Mouse (Mus musculus) embryonic fibroblast, embryonic 13.5 days (primary cell): Measurements from ENCODE around the gene Dusp10. TPM values are rescaled to one million over a fixed set of nuclear protein-coding genes. Genes with fewer than 3 reads are reported as not detected.
A peak's percentile ranks its signal among the peaks of the same experiment; 100 is the strongest.

Source experiments
- H3K27ac ChIP-seq: 2 replicates; pipeline ENCODE4 v1.5.1; 2012; ENCODE audit warnings: low read length, control low read depth, inconsistent platforms; ENCODE audit not compliant: insufficient read depth
- H3K4me1 ChIP-seq: 2 replicates; pipeline ENCODE4 v1.6.1; 2011; ENCODE audit warnings: low read length; ENCODE audit not compliant: control insufficient read depth, insufficient read depth
- H3K4me3 ChIP-seq: 2 replicates; pipeline ENCODE4 v1.5.1; 2011; ENCODE audit warnings: mild to moderate bottlenecking, control low read depth, low read length; ENCODE audit not compliant: insufficient read depth
- CTCF ChIP-seq: IDR thresholded peaks from 2 replicates; pipeline ENCODE4 v1.5.1; 2011; ENCODE audit warnings: mild to moderate bottlenecking, control low read depth, low read length, moderate library complexity, borderline replicate concordance; ENCODE audit not compliant: insufficient read depth
- POLR2A ChIP-seq: IDR thresholded peaks from 2 replicates; pipeline ENCODE4 v1.6.1; 2011; ENCODE audit warnings: low read depth, mild to moderate bottlenecking, control low read depth, low read length, moderate library complexity
- polyA plus RNA-seq: library from polyadenylated mRNA; stranded (reverse); fragments of >200 nt; gene quantifications from 2 replicates; pipeline ENCODE4 v1.2.4, GENCODE M21; 2011; ENCODE audit warnings: low read depth; ENCODE audit not compliant: missing spikeins, insufficient read length

Gene Dusp10
- polyA plus RNA-seq, 1 experiment: 6.2 TPM

DNA sequence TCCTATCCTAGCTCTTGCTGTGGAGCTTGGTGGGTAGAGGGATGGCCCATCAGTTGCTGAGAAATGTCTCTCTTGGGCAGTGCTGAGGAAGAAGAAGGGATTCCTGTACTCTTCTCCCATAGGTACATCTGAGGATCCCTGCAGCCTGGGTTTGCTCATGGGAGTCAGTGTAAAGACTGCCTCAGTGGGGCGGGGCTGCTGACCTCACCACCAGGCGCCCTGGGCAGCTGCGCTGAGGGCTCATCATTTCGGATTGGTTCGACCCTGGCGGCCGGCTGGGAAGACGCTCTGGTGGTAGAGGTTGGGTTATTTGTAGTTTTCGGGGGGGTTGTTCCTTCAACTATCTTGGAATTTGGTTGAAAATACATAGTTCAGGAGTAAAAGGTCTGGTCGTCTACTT lies 26.2 kb downstream of the Dusp10 start:
- Histone ChIP-seq H3K27ac (no peak overlapping the region), H3K4me1 (peaks cover 14% of the 10 kb centered on the region), H3K4me3 (no peak overlapping the region)
- no peak for TF ChIP-seq CTCF
- no peak for TF ChIP-seq POLR2A

DNA sequence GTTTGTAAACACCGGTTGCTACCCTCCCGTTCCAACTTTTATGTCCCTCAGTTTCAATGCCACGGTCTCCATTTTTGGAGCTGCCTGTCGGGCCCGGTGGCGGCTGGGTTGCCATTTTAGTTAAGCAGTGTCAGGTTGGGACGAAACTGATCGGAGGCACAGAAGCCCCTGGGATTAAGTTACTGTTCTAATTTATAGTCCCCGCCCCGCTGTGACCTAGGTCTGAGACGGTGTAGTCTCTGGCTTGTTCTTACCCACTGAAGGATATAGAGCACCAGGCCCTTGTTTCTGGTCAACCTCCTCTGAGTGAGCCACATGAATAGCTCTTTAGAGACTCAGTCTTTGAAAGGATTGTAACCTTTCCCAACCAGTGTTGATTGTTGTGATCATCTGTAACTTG lies 27.1 kb downstream of the Dusp10 start:
- Histone ChIP-seq H3K4me3 (no peak overlapping the region), H3K27ac (no peak overlapping the region), H3K4me1 (peaks cover 14% of the 10 kb centered on the region)
- TF ChIP-seq POLR2A (no peak), CTCF (no peak)

DNA sequence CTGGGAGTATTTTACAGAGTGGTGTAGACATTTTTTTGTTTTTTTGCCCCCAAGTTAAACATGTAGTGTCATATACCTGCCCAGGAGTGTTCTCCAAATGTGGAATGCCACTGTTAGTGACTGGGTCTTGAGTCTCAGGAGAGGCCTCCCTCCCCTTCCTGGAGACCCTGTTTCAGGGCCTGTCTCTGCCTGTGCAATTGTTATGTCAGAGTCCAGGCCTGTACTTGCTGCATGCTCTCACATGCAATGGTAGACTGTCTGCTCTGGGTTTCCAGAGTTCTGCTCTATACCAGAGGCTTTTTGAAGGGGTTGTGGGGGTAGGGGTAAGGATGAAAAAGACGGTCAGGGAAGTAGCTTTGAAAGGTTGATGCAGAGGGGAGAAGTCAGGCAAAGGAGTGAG lies 27.8 kb downstream of the Dusp10 start:
- TF ChIP-seq CTCF (no peak), POLR2A (no peak)
- H3K4me3 ChIP-seq: no peak overlapping the region
- H3K27ac ChIP-seq: peak overlapping the region; percentile 2; the same call in 1 of the 2 replicates
- H3K4me1 ChIP-seq: peaks cover 20% of the 10 kb centered on the region

DNA sequence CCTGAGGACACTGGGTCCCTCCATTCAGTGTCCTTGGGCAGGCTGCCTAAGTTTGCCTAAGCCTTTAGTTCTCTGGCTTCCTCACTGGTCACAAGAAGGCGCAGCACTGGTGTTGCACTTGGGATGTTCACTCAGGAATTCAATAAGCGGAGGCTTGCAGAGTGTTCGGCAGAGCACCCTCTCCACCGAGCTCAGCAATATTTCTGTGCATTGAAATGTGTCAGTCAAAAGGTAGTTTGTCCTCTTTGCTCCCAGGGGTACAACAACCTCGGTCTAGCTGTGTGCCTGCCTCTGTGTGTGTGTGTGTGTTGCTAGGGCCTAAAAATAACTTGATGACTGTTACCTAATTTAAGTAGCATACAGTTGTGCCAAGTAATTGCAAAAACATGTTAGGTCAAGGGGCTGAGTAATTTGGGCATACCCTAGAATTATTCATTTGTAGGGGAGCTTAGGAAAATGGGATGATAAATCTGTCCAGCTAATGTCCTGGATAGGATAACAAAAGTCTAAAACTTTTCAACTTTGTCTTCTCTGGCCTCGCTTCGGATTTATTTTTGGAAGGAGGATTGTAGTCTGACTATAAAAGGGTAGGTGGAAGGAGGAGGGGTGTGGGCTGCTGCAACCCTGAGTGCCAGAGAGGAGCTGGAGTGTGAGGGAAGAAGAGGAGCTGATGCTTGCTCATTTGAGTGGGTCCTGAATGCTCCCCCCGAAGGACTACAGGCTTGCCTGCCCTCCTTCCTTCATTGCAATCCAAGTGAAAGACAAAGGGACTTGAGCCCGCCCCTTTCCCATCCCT lies 28.9 kb downstream of the Dusp10 start:
- no peak overlapping the region for H3K4me3 ChIP-seq
- 0 out of 2 replicates have a peak, but pooled peaks have one; percentile 2 for TF ChIP-seq POLR2A
- TF ChIP-seq CTCF: no peak
- H3K4me1 ChIP-seq: peaks cover 24% of the 10 kb centered on the region
- peak overlapping the region; percentile 50 for H3K27ac ChIP-seq

DNA sequence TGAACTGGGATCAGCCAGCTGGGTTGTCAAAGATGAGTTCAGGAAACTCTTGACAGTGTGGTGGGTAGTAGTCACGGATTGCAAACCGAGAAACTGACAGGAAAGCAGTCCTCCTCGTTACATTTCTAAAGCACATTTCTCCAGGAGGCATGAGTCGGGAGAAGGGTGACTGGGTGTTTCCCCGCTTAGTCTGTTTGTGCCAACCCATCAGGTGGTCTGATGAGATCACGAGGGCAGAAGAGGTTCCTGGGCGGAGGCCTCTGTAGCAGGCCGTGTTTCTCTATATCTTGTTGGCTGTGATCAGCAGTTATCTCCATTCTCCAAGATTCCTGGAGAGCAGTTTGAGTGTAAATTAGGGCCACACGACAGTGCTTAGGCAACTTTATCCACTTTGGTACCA lies 29.6 kb downstream of the Dusp10 start:
- TF ChIP-seq POLR2A (no peak), CTCF (no peak)
- Histone ChIP-seq H3K4me1 (peaks cover 30% of the 10 kb centered on the region), H3K4me3 (no peak overlapping the region), H3K27ac (peak overlapping the region; percentile 50)

DNA sequence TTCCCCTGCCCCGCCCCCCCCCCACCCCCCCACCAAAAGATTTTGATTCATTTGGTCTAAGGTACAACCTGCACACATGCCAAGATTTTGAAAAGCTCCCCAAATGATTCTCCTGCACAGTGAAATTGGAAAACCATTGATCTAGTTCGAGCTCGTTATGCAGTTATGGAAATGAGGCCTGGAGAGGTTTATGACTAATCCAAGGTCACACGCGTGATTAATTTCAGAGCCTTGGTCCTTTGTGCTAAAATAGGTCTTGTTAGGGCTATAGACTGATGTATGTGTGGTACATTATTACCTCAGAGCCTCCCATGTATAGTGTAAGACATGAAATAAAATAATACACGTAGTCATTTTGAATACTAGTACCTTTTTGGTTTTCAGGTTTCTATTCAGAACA lies 30.3 kb downstream of the Dusp10 start:
- Histone ChIP-seq H3K4me1 (peaks cover 30% of the 10 kb centered on the region), H3K4me3 (no peak overlapping the region), H3K27ac (no peak overlapping the region)
- TF ChIP-seq CTCF (no peak), POLR2A (no peak)

DNA sequence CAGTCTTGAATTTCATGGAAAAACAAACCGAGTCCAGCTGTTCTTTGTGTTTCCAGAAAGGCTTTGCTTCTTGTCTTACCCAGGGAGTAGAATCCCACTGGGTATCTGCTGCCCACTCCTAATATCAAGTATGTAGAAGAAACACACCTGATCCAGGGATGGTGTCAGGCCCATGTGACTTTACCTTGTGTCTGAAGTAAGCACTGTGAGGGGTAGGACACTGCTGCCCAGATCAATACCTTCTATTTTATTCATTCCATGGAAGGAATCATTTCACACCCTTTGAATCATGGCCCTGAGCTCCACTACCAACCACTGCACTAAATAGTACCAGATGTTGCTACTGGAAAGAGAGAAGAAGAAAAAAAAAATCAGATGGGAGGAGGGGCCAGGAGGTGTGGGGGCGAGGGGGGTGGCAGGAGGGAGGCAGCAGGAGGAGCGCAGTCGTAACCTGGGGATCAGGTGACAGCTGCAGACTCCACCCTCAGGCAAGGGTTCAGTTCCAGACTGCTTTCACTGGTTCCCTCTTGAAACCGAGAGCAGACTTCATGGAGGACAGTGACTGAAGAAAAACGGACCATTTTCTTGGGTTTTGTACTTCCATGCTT lies 33.1 kb downstream of the Dusp10 start:
- Histone ChIP-seq H3K4me3 (no peak overlapping the region), H3K27ac (peak overlapping the region; percentile 92), H3K4me1 (peaks cover 36% of the 10 kb centered on the region)
- TF ChIP-seq POLR2A (no peak; the same call in 1 of the 2 replicates), CTCF (no peak)

DNA sequence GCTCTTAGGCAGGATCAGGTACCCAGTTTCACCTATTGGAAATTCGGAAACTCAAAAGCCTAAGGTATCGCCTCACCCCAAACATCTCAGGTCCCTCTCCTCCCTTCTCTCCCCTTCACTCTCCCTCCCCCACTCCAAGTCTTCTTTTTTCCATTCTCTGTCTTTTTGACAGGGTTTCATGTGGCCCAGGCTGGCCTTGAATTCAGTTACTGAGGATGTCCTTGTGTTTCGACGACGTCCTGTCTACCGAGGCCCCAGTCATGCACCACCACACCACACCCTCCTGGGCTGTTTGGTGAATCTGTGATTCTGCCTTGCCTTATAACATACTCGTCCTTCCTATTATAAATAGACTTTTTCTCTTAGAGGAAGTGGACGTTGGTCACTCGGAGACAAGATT lies 34.7 kb downstream of the Dusp10 start:
- peaks cover 37% of the 10 kb centered on the region for H3K4me1 ChIP-seq
- no peak overlapping the region for H3K4me3 ChIP-seq
- TF ChIP-seq CTCF (no peak), POLR2A (no peak)
- H3K27ac ChIP-seq: no peak overlapping the region

DNA sequence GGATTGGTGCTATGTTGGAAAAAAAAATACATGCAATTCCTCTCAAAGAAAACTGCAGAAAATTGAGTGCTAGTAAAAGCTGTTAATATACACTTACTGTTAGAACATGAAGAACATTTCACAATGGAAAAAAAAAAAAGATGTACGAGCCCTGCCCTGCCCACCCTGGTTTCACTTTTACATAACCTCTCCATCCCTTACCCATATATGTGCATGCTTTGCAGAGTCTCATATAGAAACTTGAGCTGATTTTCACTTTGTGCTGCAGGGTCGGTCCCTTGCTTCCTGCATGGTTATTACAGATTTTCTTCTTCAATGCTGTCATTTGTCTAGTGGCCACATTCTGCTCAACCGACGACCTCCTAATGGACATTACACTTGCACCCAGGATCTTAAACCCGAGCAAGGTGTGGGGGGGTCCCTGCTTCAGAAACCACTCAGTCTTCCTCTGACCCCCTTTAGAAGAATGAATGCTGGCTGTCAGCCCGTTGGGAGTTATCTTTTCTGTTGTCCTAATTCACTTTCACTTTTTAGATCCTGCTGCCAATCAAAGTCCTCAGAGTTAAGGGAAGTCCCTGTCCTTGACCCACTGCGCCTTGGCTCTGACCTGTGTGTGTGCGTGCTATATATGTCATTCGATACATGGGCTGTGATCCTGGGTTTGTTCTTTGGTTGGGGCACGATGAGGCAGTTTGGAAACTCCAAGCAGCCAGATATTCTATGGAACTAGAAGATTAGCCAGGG lies 35.7 kb downstream of the Dusp10 start:
- no peak for TF ChIP-seq POLR2A
- TF ChIP-seq CTCF: no peak
- H3K27ac ChIP-seq: peak overlapping the region; percentile 45
- H3K4me1 ChIP-seq: peaks cover 42% of the 10 kb centered on the region
- no peak overlapping the region for H3K4me3 ChIP-seq
